Mouse (Mus musculus): Measurements from ENCODE around the gene Nipal3.

DNA sequence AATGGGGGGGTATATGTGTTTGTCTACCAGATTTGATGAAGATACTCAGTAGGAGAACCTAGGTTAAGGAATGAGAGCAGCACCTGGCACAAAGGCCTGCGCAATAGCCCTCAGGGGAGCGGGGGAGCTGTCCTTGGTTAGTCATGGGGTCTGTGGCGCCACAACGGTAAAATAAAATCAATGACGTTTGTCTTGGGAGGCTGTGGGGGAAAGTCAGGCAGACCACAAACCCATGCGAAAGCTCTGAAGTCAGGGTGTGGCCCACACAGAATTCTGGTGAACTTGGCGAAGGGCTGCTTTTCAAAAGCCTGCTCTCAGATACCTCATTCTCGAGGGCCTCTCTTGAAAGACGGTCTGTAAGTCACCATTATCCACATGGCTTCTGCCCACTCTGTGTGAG is 25.6 kb upstream of the Nipal3 start:
- no peak for TF ChIP-seq POLR2A (IDR thresholded peaks at IDR 0.05; ENCODE audit: low read depth, low read length)
- TF ChIP-seq CTCF (IDR thresholded peaks at IDR 0.05; ENCODE audit: borderline replicate concordance, insufficient read depth, low read length), result no peak
